Mouse (Mus musculus): ENCODE data around the gene Pomt1. TPM values are rescaled to one million over a fixed set of nuclear protein-coding genes. Genes with fewer than 3 reads are reported as not detected.

The Pomt1 gene
- polyA plus RNA-seq, 1 experiment: not detected

- TF ChIP-seq CTCF (IDR thresholded peaks at IDR 0.05; ENCODE audit: insufficient read depth, low read depth, low read length) (no peak), POLR2A (IDR thresholded peaks at IDR 0.05; ENCODE audit: insufficient read depth, low read depth, low read length) (no peak)
- Histone ChIP-seq H3K27ac (ENCODE audit: insufficient read depth, low read depth, low read length) (no peak overlapping the region), H3K4me3 (ENCODE audit: insufficient read depth, low read depth, low read length) (no peak overlapping the region), H3K4me1 (ENCODE audit: control insufficient read depth, insufficient read depth, low read length) (peaks cover 29% of the 10 kb centered on the region)
- 86% methylated on average over 11 of the region's 11 CpGs for WGBS
These were observed 17.7 kb upstream of the Pomt1 start for GRCm38 (mm10) chr2:32218541-32219334.

GRCm38 (mm10) chr2:32219501-32219900, 16.9 kb upstream of the Pomt1 start:
- H3K27ac ChIP-seq (ENCODE audit: insufficient read depth, low read depth, low read length): no peak overlapping the region
- H3K4me1 ChIP-seq (ENCODE audit: control insufficient read depth, insufficient read depth, low read length): peaks cover 29% of the 10 kb centered on the region
- H3K4me3 ChIP-seq (ENCODE audit: insufficient read depth, low read depth, low read length): no peak overlapping the region
- 89% methylated on average over 14 of the region's 14 CpGs for WGBS
- TF ChIP-seq CTCF (IDR thresholded peaks at IDR 0.05; ENCODE audit: insufficient read depth, low read depth, low read length) (no peak), POLR2A (IDR thresholded peaks at IDR 0.05; ENCODE audit: insufficient read depth, low read depth, low read length) (no peak)

DNA sequence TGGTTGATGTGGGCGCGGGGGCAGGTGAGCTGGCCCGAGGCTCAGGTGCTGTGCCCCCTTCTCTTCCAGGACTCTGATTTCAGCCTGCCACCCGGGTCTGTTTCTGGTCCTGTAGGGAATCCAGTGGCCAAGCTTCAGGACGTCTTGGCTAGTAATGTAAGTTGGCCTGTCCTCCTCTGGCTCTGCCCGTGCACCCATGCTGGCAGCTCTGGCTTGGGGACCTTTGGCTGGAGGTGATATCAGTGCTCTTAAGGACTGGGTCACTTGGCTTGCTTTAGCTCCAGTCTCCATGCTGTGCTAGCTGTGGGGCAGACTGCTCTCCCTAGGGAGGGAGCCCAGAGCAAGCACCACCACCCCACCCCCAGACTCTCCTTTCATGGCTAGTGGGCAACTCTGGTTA, 16.4 kb upstream of the Pomt1 start:
- Histone ChIP-seq H3K4me1 (ENCODE audit: control insufficient read depth, insufficient read depth, low read length) (peaks cover 25% of the 10 kb centered on the region), H3K27ac (ENCODE audit: insufficient read depth, low read depth, low read length) (no peak overlapping the region), H3K4me3 (ENCODE audit: insufficient read depth, low read depth, low read length) (no peak overlapping the region)
- TF ChIP-seq POLR2A (IDR thresholded peaks at IDR 0.05; ENCODE audit: insufficient read depth, low read depth, low read length) (no peak), CTCF (IDR thresholded peaks at IDR 0.05; ENCODE audit: insufficient read depth, low read depth, low read length) (no peak)
- 80% methylated on average over 6 of the region's 6 CpGs for WGBS

DNA sequence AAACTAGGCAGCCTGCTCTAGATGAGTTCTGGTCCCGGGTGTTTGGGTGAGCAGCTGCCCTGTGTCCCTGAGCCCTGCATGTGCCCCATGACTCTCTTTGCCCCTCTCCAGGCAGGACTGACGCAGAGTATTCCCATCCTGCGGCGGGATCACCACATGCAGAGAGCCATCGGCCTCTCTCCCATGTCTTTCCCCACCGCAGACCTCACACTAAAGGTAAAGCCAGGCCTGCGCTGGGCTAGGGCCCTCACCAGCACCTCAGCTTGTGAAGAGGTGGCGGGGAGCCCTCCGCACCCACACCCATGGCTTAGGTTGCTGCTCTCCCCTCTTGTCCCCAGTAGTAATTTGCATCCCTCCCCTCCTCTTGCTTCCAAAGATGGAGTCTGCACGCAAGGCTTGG, 15.4 kb upstream of the Pomt1 start:
- Histone ChIP-seq H3K27ac (ENCODE audit: insufficient read depth, low read depth, low read length) (no peak overlapping the region), H3K4me3 (ENCODE audit: insufficient read depth, low read depth, low read length) (no peak overlapping the region), H3K4me1 (ENCODE audit: control insufficient read depth, insufficient read depth, low read length) (peaks cover 21% of the 10 kb centered on the region)
- WGBS: 95% methylated on average over 10 of the region's 10 CpGs
- TF ChIP-seq POLR2A (IDR thresholded peaks at IDR 0.05; ENCODE audit: insufficient read depth, low read depth, low read length): no peak
- TF ChIP-seq CTCF (IDR thresholded peaks at IDR 0.05; ENCODE audit: insufficient read depth, low read depth, low read length): no peak

DNA sequence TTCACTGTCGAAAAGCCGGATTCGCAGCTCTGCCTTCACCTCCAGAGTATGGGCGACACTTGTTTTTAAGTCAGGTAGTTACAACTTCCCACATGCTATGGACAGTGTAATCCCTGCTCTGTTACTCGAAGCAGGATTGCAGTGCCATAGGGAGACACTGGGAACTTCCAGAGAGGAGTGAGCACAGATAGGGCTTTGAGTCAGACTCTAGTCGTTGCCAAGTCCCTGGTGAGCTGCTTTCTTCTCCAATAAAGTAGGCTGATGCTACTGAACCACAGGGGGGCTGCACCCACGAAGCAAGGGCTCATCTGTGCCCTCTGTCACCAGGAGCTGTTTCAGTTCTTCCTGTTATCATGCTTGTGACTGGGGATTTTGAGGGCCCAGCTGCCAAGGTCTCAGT, 14.8 kb upstream of the Pomt1 start:
- TF ChIP-seq CTCF (IDR thresholded peaks at IDR 0.05; ENCODE audit: insufficient read depth, low read depth, low read length) (no peak), POLR2A (IDR thresholded peaks at IDR 0.05; ENCODE audit: insufficient read depth, low read depth, low read length) (no peak)
- Histone ChIP-seq H3K4me1 (ENCODE audit: control insufficient read depth, insufficient read depth, low read length) (peaks cover 16% of the 10 kb centered on the region), H3K4me3 (ENCODE audit: insufficient read depth, low read depth, low read length) (no peak overlapping the region), H3K27ac (ENCODE audit: insufficient read depth, low read depth, low read length) (no peak overlapping the region)
- 67% methylated on average over 7 of the region's 7 CpGs for WGBS

DNA sequence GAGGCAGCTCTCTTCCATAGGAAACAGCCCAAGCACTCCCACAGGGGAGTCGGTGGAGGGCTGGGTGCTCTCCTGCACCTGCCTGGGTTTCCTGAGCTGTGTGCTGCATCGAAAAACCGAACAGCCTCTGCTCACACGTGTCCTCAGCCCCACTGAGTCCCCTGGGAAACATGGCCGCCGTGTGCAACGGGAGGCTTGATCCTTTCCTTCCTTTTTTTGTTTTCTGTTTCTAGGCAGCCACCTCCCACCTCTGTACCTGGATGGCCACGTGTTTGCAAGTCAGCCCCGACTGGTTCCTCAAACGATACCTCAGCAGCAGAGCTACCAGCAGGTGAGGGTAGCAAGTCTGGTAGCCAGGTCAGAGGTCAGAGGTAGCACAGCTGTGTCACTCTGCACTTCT, 14.3 kb upstream of the Pomt1 start:
- Histone ChIP-seq H3K4me3 (ENCODE audit: insufficient read depth, low read depth, low read length) (no peak overlapping the region), H3K27ac (ENCODE audit: insufficient read depth, low read depth, low read length) (no peak overlapping the region), H3K4me1 (ENCODE audit: control insufficient read depth, insufficient read depth, low read length) (peaks cover 12% of the 10 kb centered on the region)
- 83% methylated on average over 10 of the region's 10 CpGs for WGBS
- TF ChIP-seq CTCF (IDR thresholded peaks at IDR 0.05; ENCODE audit: insufficient read depth, low read depth, low read length): no peak
- TF ChIP-seq POLR2A (IDR thresholded peaks at IDR 0.05; ENCODE audit: insufficient read depth, low read depth, low read length): no peak

GRCm38 (mm10) chr2:32235433-32235832, 957 bp upstream of the Pomt1 start:
- 23% methylated on average over 7 of the region's 7 CpGs for WGBS
- H3K4me3 ChIP-seq (ENCODE audit: insufficient read depth, low read depth, low read length): peak overlapping the region; percentile 71; the same call in 1 of the 2 replicates
- H3K27ac ChIP-seq (ENCODE audit: insufficient read depth, low read depth, low read length): no peak overlapping the region
- H3K4me1 ChIP-seq (ENCODE audit: control insufficient read depth, insufficient read depth, low read length): no peaks in the 10 kb centered on the region; the same call in 1 of the 2 replicates
- TF ChIP-seq CTCF (IDR thresholded peaks at IDR 0.05; ENCODE audit: insufficient read depth, low read depth, low read length): no peak

GRCm38 (mm10) chr2:32236760-32237487, 534 bp downstream of the Pomt1 start:
- peak overlapping the region; percentile 71 for H3K4me3 ChIP-seq (ENCODE audit: insufficient read depth, low read depth, low read length)
- under 1% methylated on average over 20 of the region's 20 CpGs for WGBS
- no peak for TF ChIP-seq POLR2A (IDR thresholded peaks at IDR 0.05; ENCODE audit: insufficient read depth, low read depth, low read length)
- no peak for TF ChIP-seq CTCF (IDR thresholded peaks at IDR 0.05; ENCODE audit: insufficient read depth, low read depth, low read length)
- H3K4me1 ChIP-seq (ENCODE audit: control insufficient read depth, insufficient read depth, low read length): no peaks in the 10 kb centered on the region; the same call in 1 of the 2 replicates
- 0 out of 2 replicates have a peak overlapping the region, but pooled peaks have one; percentile 12 for H3K27ac ChIP-seq (ENCODE audit: insufficient read depth, low read depth, low read length)

DNA sequence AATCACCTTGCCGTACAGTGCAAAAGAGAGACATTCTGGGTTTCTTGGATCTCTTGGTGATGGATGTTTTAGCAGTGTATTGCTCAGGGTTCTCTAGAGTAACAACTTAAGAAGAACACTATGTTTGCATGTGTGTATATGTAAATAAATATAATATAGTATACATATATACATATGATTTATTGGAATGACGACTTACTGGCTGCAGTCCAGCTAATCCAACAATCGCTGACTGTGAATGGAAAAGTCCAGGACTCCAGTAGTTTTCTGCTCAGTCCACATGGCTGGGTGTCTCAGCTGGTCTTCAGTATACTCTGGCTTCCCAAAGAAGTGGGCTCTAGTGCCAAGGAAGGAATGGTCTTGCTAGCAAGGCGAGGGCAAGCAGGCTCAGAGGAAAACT, 1.2 kb downstream of the Pomt1 start:
- 32% methylated on average over 4 of the region's 4 CpGs for WGBS
- Histone ChIP-seq H3K4me1 (ENCODE audit: control insufficient read depth, insufficient read depth, low read length) (no peaks in the 10 kb centered on the region; the same call in 1 of the 2 replicates), H3K4me3 (ENCODE audit: insufficient read depth, low read depth, low read length) (no peak overlapping the region), H3K27ac (ENCODE audit: insufficient read depth, low read depth, low read length) (no peak overlapping the region)
- no peak for TF ChIP-seq POLR2A (IDR thresholded peaks at IDR 0.05; ENCODE audit: insufficient read depth, low read depth, low read length)
- no peak for TF ChIP-seq CTCF (IDR thresholded peaks at IDR 0.05; ENCODE audit: insufficient read depth, low read depth, low read length)

Measured in olfactory bulb, adult 2 months (tissue).